Mouse (Mus musculus) liver, adult 2 months (tissue): ENCODE results near the gene Shld2.

ENCODE experiments used
- CTCF ChIP-seq: fragments of 200-500 bp; IDR thresholded peaks from 2 replicates; pipeline ENCODE4 v1.5.1; 2011; ENCODE audit warnings: low read depth, low read length, control low read depth
- POLR2A ChIP-seq: fragments of 200-500 bp; IDR thresholded peaks from 2 replicates; pipeline ENCODE4 v1.6.1; 2011; ENCODE audit warnings: low read length, control low read depth; ENCODE audit not compliant: insufficient read depth; ENCODE audit errors: extremely low read depth

DNA sequence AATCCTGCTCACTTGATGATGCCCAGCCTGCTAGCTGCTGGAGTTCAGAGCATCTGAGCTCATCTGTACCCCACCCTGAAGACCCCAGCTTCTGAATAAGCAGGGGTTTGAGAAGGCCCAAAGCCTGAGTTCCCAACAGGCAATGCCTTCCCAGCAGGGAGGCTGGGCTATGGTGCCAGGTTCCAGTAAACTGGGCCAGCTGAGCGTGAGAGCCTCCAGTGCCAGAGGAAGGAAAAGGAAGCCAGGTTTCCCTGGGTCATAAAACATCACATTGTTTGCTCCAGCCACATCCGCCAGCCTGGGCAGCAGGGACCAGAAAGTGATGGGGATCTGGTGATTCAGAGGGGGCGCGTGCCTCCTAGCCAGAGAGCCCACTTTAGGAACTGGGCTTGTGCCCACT lies 83.7 kb downstream of the Shld2 start:
- TF ChIP-seq CTCF (no peak), POLR2A (no peak)
